Mouse (Mus musculus) cerebellum, adult 2 months (tissue): Measurements from ENCODE around the gene Foxp1.

ENCODE experiments used
- CTCF ChIP-seq: fragments of 200-500 bp; IDR thresholded peaks from 2 replicates; pipeline ENCODE4 v1.5.1; 2011; ENCODE audit warnings: low read depth, mild to moderate bottlenecking, control low read depth, low read length, moderate library complexity, borderline replicate concordance; ENCODE audit not compliant: insufficient read depth
- POLR2A ChIP-seq: fragments of 200-500 bp; IDR thresholded peaks from 2 replicates; pipeline ENCODE4 v1.6.1; 2011; ENCODE audit warnings: low read length, control low read depth, borderline replicate concordance; ENCODE audit not compliant: insufficient read depth

- TF ChIP-seq POLR2A (no peak), CTCF (no peak)
Measured at GRCm38 (mm10) chr6:99027542-99028160, 494.9 kb downstream of the Foxp1 start.
